Mouse (Mus musculus): Measurements from ENCODE around the gene Sh2d4b.

DNA sequence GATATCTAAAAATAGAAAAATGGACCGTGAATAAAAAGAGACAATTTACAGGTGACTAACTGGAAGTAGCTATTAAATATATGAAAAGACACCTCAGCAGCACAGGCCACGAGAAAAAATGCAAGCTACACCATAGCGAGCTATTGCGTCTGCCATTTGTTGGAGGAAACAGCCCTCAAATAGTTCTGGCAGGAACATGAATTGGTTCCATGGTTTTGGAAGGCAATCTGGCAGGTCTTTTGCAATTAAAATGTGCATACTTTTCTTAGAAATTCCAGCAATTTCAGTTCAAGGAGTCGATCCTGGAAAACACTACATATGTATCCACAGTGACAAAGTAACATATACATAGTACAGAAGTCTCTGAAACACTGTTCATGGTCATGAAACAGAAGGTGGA, 76.4 kb downstream of the Sh2d4b start:
- TF ChIP-seq CTCF (IDR thresholded peaks at IDR 0.05) (no peak), EP300 (IDR thresholded peaks at IDR 0.05) (no peak)
